Mouse (Mus musculus): ENCODE measurements around the gene Inhba. TPM values are rescaled to one million over a fixed set of nuclear protein-coding genes. Genes with fewer than 3 reads are reported as not detected.

Inhba gene
- 0.51 and 1.0 TPM in 2 replicates for polyA plus RNA-seq (2012; rRNA removed)

DNA sequence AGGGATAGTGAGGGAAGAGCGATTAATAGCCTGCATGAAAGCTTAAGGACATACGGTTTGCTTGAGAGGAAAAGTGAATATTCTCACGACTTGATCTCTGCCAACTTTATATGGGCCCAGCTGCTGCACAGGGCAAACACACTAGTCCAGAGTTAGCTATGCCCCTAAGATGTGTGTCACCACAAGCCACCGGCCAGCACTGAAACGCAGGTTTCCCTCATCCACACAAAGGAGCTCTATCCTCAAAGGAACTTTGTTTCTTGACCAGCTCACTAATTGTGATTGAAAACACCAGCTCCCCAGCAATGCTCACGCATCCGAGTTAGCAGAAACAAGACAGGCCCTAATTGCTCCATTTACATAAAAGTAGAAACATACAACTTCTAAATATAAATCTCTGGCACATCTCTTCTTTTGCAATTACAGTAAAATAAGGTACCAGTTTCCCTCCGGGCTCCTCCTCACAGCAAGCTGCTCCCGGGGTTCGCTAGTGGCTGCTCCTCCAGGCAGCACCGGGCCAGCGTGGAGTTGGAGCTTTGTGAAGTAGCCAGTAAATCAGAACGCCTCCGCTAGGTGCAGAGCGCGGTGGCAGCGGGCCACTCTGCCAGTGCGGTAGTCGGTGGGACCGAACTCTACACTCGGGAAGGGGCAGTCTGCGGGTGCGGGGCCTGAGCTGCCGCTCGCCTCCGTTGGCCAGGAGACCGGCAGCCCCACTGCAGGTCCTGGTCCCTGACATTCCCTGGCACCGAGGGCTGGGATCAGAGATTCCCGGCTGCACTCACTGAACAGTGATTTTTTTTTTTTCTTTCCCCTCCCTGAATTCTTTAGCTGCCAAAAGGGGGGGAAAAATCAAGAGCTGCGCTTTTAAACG is at the start of gene Inhba:
Gene Inhba (plus strand): TSS at position 480 of the 871 bp plus-strand sequence.
- DNase-seq (ENCODE audit: low spot score), result peak; percentile 37

- no peak for DNase-seq (ENCODE audit: low spot score)
Measured at GRCm38 (mm10) chr13:15976584-15976983, 35.1 kb upstream of the Inhba start.

- no peak for DNase-seq (ENCODE audit: low spot score)
Measured at GRCm38 (mm10) chr13:15979551-15979950, 32.1 kb upstream of the Inhba start.

DNA sequence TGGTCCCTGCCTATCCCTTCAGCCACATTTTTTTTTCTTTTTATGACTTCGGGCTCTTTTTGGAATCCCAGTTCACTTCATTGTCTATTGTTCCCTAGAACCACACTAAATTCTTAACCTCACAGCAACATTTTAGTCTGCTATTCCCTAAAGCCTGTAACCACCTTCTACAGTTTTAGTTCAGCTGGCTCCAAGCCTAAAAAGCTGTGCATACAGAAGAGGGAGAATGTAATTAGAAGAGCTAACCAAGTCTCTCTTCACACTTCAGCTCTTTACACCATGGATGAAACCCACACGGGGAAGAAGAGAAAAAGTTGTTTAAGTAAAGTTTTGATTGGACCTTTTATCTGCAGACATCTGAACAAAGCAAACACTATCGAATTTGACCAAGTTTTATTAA is 29.6 kb upstream of the Inhba start:
- DNase-seq (ENCODE audit: low spot score), result no peak

DNA sequence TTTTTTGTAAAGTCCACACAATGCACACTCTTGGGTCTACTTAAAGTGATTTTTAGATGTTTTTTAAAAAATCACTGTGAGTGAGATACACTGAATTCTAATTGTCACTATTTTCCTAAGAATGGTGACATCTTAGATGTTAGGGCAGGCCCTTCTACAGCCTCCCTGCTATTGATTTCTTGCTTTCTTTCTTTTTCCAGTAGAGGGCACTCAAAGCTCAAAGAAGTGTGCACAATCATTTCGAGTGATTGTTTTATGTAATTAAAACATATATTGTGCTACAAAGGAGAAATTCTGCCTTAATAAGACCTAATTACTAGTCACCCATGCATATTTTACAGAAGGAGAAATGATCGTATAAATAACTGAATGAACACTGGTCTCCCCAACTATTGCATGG is 25.9 kb upstream of the Inhba start:
- no peak for DNase-seq (ENCODE audit: low spot score)

- no peak for DNase-seq (ENCODE audit: low spot score)
Measured at GRCm38 (mm10) chr13:15986172-15986571, 25.5 kb upstream of the Inhba start.

- no peak for DNase-seq (ENCODE audit: low spot score)
Measured at GRCm38 (mm10) chr13:15995314-15995713, 16.3 kb upstream of the Inhba start.

DNA sequence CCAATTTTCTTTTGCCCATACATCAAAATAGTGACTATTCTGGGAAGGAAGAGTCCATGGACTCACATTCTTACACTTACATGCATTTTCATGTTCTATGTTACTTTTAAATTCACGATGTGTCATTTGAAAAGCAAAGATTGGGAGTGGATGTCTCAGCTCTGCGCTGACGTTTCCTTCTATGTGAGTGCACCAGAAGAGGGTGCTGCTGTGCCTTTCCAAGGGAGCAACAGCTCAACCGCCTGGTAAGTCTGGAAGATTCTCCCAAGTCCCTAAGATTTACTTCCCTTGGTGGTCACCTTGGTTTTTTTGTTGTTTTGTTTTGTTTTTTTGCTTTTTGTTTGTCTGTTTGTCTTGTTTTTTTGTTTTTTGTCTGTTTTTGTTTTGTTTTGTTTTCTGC is 6.1 kb upstream of the Inhba start:
- DNase-seq (ENCODE audit: low spot score), result no peak

GRCm38 (mm10) chr13:16007748-16008147 is 3.9 kb upstream of the Inhba start:
- no peak for DNase-seq (ENCODE audit: low spot score)

DNA sequence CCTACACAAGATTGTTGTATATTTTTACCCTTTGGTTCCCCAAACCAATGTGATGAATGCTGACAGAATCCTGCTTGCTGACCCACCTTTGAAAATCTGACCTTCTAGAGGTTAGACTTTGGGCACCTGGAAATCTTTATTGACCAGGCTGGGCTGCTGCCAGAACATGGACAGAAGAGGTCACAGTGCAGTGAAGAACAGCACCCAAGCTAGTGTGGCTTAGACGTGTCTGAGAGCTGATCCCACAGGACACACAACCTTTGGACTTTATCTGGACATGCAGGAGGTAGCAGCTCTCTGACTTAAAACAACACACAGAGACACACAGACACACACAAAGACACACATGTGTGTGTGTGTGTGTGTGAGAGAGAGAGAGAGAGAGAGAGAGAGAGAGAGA is 3.3 kb upstream of the Inhba start:
- DNase-seq (ENCODE audit: low spot score), result no peak

DNA sequence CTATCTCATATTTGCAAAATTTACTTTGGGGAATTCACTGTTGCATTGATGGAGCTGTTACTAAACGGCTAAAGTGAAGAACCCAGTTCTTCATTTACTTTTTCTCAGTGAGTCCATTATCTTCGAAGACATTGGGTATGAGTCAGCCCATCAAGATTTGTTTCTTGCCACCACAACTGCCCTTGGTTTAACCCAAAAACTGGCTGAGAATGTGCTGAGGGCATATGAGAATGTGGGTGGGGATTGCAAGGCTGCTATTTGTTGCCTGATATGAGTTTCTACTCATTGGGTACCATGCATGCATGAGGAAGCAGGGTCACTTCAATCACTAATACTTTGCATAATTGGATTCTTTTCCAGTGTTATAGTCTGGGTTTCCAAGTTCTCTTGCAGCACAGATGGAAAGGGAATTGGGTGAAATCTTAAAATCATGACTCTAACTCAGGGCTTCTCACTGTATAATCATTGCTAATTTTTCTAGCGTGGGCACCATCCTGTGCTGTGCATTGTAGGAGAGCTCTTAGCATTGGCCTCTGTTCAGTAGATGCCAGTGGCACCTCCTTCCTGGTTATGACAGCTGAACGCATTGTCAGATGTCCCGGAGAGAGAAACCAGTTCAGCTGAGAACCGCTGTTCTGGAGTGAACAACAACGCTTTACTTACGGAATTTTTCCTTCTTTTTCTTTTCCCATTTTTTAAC is 1.7 kb upstream of the Inhba start:
- no peak for DNase-seq (ENCODE audit: low spot score)

DNA sequence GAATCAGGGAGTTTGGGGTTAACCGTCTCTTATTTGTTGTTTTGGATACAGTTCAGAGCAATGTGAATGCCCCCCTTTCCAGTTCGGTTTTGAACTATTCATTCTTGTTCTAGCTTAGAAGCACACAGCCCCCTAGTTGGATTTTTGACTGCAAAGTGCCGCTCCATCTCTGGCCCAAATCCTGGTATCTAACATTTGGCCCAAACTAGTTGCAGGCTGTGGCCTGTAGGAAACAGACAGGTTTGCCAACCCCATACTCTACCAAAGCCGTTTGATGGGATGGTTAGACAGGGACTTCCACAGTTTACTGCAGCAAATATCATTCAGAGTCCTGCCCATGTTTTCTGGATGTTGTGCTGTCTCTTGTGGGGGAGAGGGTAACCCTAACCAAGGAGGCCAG is 1.1 kb upstream of the Inhba start:
- DNase-seq (ENCODE audit: low spot score), result no peak

GRCm38 (mm10) chr13:16012243-16012887 is 714 bp downstream of the Inhba start:
- peak; percentile 60 for DNase-seq (ENCODE audit: low spot score)

- DNase-seq (ENCODE audit: low spot score), result no peak
Measured at GRCm38 (mm10) chr13:16014166-16014565, 2.5 kb downstream of the Inhba start.

DNA sequence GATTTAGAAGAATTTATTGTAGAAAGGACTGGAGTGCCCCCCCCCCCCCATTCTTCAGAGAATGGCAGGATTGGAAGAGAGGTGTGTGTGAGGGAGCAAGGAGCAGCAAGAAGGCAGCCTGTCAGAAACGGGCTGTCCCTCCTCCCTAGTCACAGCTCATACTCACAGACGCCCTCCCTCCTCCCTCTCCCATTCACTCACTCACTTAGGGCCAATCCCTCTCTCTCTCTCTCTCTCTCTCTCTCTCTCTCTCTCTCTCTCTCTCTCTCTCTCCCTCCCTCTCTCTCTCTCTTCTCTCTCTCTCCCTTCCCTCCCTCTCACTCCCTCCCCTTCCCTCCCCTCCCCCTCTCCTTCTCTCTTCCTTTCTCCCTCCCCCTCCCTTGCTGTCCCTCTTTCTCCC is 4.9 kb downstream of the Inhba start:
- DNase-seq (ENCODE audit: low spot score), result no peak

DNA sequence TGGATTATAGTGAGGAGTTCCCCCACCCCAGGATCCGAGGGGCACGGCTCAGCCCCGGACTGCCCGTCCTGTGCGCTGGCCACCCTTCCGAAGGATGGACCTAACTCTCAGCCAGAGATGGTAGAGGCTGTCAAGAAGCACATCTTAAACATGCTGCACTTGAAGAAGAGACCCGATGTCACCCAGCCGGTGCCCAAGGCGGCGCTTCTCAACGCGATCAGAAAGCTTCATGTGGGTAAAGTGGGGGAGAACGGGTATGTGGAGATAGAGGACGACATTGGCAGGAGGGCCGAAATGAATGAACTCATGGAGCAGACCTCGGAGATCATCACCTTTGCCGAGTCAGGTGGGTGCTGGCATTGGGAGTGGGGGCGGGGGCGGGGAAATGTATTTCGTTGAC is 5.7 kb downstream of the Inhba start:
- DNase-seq (ENCODE audit: low spot score), result no peak

- no peak for DNase-seq (ENCODE audit: low spot score)
Measured at GRCm38 (mm10) chr13:16017777-16018176, 6.1 kb downstream of the Inhba start.

GRCm38 (mm10) chr13:16018807-16019510 is 7.3 kb downstream of the Inhba start:
- no peak for DNase-seq (ENCODE audit: low spot score)

GRCm38 (mm10) chr13:16020659-16021058 is 9.0 kb downstream of the Inhba start:
- DNase-seq (ENCODE audit: low spot score), result no peak

- no peak for DNase-seq (ENCODE audit: low spot score)
Measured at GRCm38 (mm10) chr13:16021181-16021580, 9.5 kb downstream of the Inhba start.

GRCm38 (mm10) chr13:16021849-16022248 is 10.2 kb downstream of the Inhba start:
- no peak for DNase-seq (ENCODE audit: low spot score)

GRCm38 (mm10) chr13:16022536-16022935 is 10.9 kb downstream of the Inhba start:
- no peak for DNase-seq (ENCODE audit: low spot score)

Data from urinary bladder, adult 2 months (tissue).